Mouse (Mus musculus) CH12.LX (cell line): ENCODE results near the gene Zfp746. TPM values are rescaled to one million over a fixed set of nuclear protein-coding genes. Genes with fewer than 3 reads are reported as not detected.

Experiments used
- DNase-seq: peaks from one replicate; pipeline ENCODE4 v3.0.0-alpha.2; 2013; ENCODE audit errors: extremely low read depth
- H3K27ac ChIP-seq: 2 replicates; pipeline ENCODE4 v1.5.1; 2012; ENCODE audit warnings: low read depth, mild to moderate bottlenecking, control low read depth, moderate library complexity; ENCODE audit not compliant: insufficient read depth
- H3K27me3 ChIP-seq: replicated peaks from 2 replicates; pipeline ENCODE3; 2012; ENCODE audit warnings: inconsistent platforms
- H3K36me3 ChIP-seq, 2 experiments: replicated peaks in 1 of 2; 2 replicates each; pipeline versions ENCODE3 to v1.6.1; 2012; ENCODE audit warnings: inconsistent platforms in 1 of 2, low read length in 1 of 2, mild to moderate bottlenecking in 1 of 2, mixed read lengths in 1 of 2, moderate library complexity in 1 of 2; ENCODE audit not compliant: control insufficient read depth in 1 of 2, insufficient read depth in 1 of 2
- H3K4me1 ChIP-seq, 2 experiments: 2 replicates each; pipeline ENCODE4 v1.6.1; 2012; ENCODE audit warnings: inconsistent platforms in 1 of 2, moderate library complexity in 1 of 2; ENCODE audit not compliant: insufficient read depth in 2 of 2, control insufficient read depth in 1 of 2
- H3K4me2 ChIP-seq: 2 replicates; pipeline ENCODE4 v1.6.1; 2012; ENCODE audit warnings: low read depth, mild to moderate bottlenecking, control low read depth; ENCODE audit not compliant: poor library complexity, insufficient read depth, severe bottlenecking
- H3K4me3 ChIP-seq, 3 experiments: fragments of 150-350 bp in 1 of 3; sonication (generic) in 1 of 3; replicated peaks in 1 of 3; 2 replicates each; pipeline versions ENCODE3 to v1.5.1; 2011 to 2012; ENCODE audit warnings: low read depth in 2 of 3, low read length in 2 of 3, mild to moderate bottlenecking in 2 of 3, moderate library complexity in 2 of 3, control low read depth in 1 of 3, improper control_type of control experiment in 1 of 3, inconsistent platforms in 1 of 3, mixed read lengths in 1 of 3; ENCODE audit not compliant: poor library complexity in 1 of 3
- H3K79me2 ChIP-seq: replicated peaks from 2 replicates; pipeline ENCODE4 v1.6.1; 2012; ENCODE audit warnings: mild to moderate bottlenecking, moderate library complexity; ENCODE audit not compliant: control insufficient read depth, poor library complexity, insufficient read depth, severe bottlenecking; ENCODE audit errors: extremely low read depth
- H3K9ac ChIP-seq: 2 replicates; pipeline ENCODE4 v1.6.1; 2012; ENCODE audit warnings: low read depth, mild to moderate bottlenecking, control low read depth, moderate library complexity; ENCODE audit not compliant: insufficient read depth
- H3K9me3 ChIP-seq: replicated peaks from 2 replicates; pipeline ENCODE3; 2012; ENCODE audit warnings: low read length, inconsistent platforms, mixed read lengths
- BHLHE40 ChIP-seq: IDR thresholded peaks from 2 replicates; pipeline ENCODE4 v1.6.1; 2011; ENCODE audit warnings: mild to moderate bottlenecking, low read depth, low read length, improper control_type of control experiment
- CHD1 ChIP-seq: IDR thresholded peaks from 2 replicates; pipeline ENCODE4 v1.6.1; 2012; ENCODE audit warnings: low read depth, low read length, improper control_type of control experiment, inconsistent platforms
- CHD2 ChIP-seq: IDR thresholded peaks from 2 replicates; pipeline ENCODE4 v1.6.1; 2011; ENCODE audit warnings: low read length, improper control_type of control experiment
- CTCF ChIP-seq, 2 experiments: IDR thresholded peaks in 1 of 2; conservative IDR thresholded peaks in 1 of 2; 2 replicates each; pipeline ENCODE4 v1.5.1; 2011 to 2012; ENCODE audit warnings: low read depth in 2 of 2, low read length in 2 of 2, improper control_type of control experiment in 1 of 2, inconsistent platforms in 1 of 2, mild to moderate bottlenecking in 1 of 2, moderate library complexity in 1 of 2
- E2F4 ChIP-seq: IDR thresholded peaks from 2 replicates; pipeline ENCODE4 v1.6.1; 2011; ENCODE audit warnings: low read depth, low read length, improper control_type of control experiment; ENCODE audit not compliant: insufficient replicate concordance
- ETS1 ChIP-seq: conservative IDR thresholded peaks from 2 replicates; pipeline ENCODE4 v1.6.1; 2012; ENCODE audit warnings: low read depth, mild to moderate bottlenecking, inconsistent platforms, low read length, improper control_type of control experiment, moderate library complexity
- GABPA ChIP-seq: IDR thresholded peaks from 2 replicates; pipeline ENCODE4 v1.6.1; 2012; ENCODE audit warnings: low read depth, low read length, improper control_type of control experiment, inconsistent platforms; ENCODE audit not compliant: insufficient replicate concordance
- JUND ChIP-seq: conservative IDR thresholded peaks from 2 replicates; pipeline ENCODE4 v1.6.1; 2011; ENCODE audit warnings: low read depth, low read length, improper control_type of control experiment
- MAX ChIP-seq: IDR thresholded peaks from 2 replicates; pipeline ENCODE4 v1.6.1; 2011; ENCODE audit warnings: low read length, improper control_type of control experiment
- MAZ ChIP-seq: IDR thresholded peaks from 2 replicates; pipeline ENCODE4 v1.6.1; 2012; ENCODE audit warnings: low read depth, mild to moderate bottlenecking, inconsistent platforms, low read length, improper control_type of control experiment, moderate library complexity
- MEF2A ChIP-seq: IDR thresholded peaks from 2 replicates; pipeline ENCODE4 v1.6.1; 2014; ENCODE audit warnings: low read depth, mild to moderate bottlenecking, inconsistent platforms, low read length, improper control_type of control experiment, borderline replicate concordance
- PAX5 ChIP-seq: IDR thresholded peaks from 2 replicates; pipeline ENCODE4 v1.6.1; 2012; ENCODE audit warnings: low read length, inconsistent platforms, mixed read lengths
- POLR2AphosphoS2 ChIP-seq: IDR thresholded peaks from 2 replicates; pipeline ENCODE4 v1.6.1; 2011; ENCODE audit warnings: low read depth, low read length, improper control_type of control experiment
- RAD21 ChIP-seq: IDR thresholded peaks from 2 replicates; pipeline ENCODE4 v1.6.1; 2011; ENCODE audit warnings: low read depth, mild to moderate bottlenecking, low read length, improper control_type of control experiment, moderate library complexity
- RCOR1 ChIP-seq: conservative IDR thresholded peaks from 2 replicates; pipeline ENCODE4 v1.6.1; 2012; ENCODE audit warnings: low read depth, mild to moderate bottlenecking, inconsistent platforms, low read length, improper control_type of control experiment
- SMC3 ChIP-seq: IDR thresholded peaks from 2 replicates; pipeline ENCODE4 v1.6.1; 2011; ENCODE audit warnings: low read depth, low read length, improper control_type of control experiment
- TCF12 ChIP-seq: IDR thresholded peaks from 2 replicates; pipeline ENCODE4 v1.6.1; 2014; ENCODE audit warnings: low read depth, mild to moderate bottlenecking, inconsistent platforms, low read length, improper control_type of control experiment
- USF1 ChIP-seq: IDR thresholded peaks from 2 replicates; pipeline ENCODE4 v1.6.1; 2014; ENCODE audit warnings: low read depth, mild to moderate bottlenecking, inconsistent platforms, low read length, improper control_type of control experiment
- USF2 ChIP-seq: conservative IDR thresholded peaks from 2 replicates; pipeline ENCODE4 v1.6.1; 2011; ENCODE audit warnings: low read depth, low read length, improper control_type of control experiment
- ZC3H11A ChIP-seq: IDR thresholded peaks from 2 replicates; pipeline ENCODE4 v1.6.1; 2012; ENCODE audit warnings: low read depth, mild to moderate bottlenecking, inconsistent platforms, low read length, improper control_type of control experiment
- ZKSCAN1 ChIP-seq: IDR thresholded peaks from 2 replicates; pipeline ENCODE4 v1.6.1; 2012; ENCODE audit warnings: low read depth, inconsistent platforms, low read length, improper control_type of control experiment, borderline replicate concordance
- ZNF384 ChIP-seq: IDR thresholded peaks from 2 replicates; pipeline ENCODE4 v1.6.1; 2012; ENCODE audit warnings: low read depth, low read length, improper control_type of control experiment, inconsistent platforms
- dilution Hi-C: fragments of 300-500 bp; cut with MboI; formaldehyde crosslinking; loops from 2 replicates; pipeline ENCODE4 v1.14.3; 2020; ENCODE audit warnings: low sequenced_read_pairs; ENCODE audit not compliant: extremely low pct_unique_long_range_greater_than_20kb, extremely low pct_ligation_motif_present
- in situ Hi-C: fragments of 300-500 bp; cut with MboI; formaldehyde crosslinking; loops from 3 replicates; pipeline ENCODE4 v1.14.3; 2019; ENCODE audit warnings: low sequenced_read_pairs, low pct_ligation_motif_present, low pct_unique_long_range_greater_than_20kb, mixed read lengths
- polyA plus RNA-seq: library from polyadenylated mRNA; unstranded; fragments of >175 nt; gene quantifications from 2 replicates; pipeline ENCODE4 v1.2.1, GENCODE M21; 2012; ENCODE audit warnings: low read depth; ENCODE audit not compliant: insufficient read length
- total RNA-seq, 2 experiments: library from RNA; depleted of rRNA; stranded (reverse); fragments of 300-350 nt in 1 of 2; fragments of >200 nt in 1 of 2; gene quantifications; 2 replicates each; pipeline ENCODE4 v1.2.3; 2012 to 2014

Gene Zfp746
- total and polyA plus RNA-seq, 3 experiments = 17.9 to 18.8 (median 18.3) TPM

DNA sequence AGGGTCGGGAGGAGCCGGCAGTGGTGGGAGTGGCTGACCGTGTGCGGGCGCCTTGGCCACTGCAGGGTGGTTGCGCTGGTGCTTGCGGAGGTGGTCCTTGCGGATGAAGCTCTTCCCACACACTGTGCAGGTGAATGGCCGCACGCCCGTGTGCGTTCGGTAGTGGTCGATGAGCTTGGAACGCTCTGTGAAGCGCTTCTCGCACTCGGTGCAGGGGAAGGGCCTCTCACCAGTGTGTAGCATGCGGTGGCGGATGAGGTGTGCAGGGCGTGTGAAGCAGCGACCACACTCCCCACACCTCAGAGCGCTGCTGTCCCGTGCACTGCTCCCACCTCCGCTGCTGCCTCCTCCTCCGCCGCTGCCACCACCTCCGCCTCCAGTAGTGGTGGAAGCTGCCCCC, 22.5 kb downstream of the Zfp746 start:
- Histone ChIP-seq H3K4me1 (no peaks in the 10 kb centered on the region), H3K9me3 (no peaks in the 10 kb centered on the region), H3K4me3 (peak overlapping the region in 1 of 3 experiments; percentile 6), H3K79me2 (no peaks in the 10 kb centered on the region), H3K27me3 (no peaks in the 10 kb centered on the region), H3K27ac (no peak overlapping the region), H3K9ac (no peak overlapping the region), H3K36me3 (peaks cover 41 to 77% of the 10 kb centered on the region in 2 experiments), H3K4me2 (no peak overlapping the region)
- in situ Hi-C loops = no loop called here
- no peak for DNase-seq
- TF ChIP-seq USF1 = no peak
- TF ChIP-seq CHD1 = no peak
- TF ChIP-seq CTCF (conservative IDR thresholded peaks at IDR 0.05 in 1 of 2, IDR thresholded peaks at IDR 0.05 in 1 of 2; ENCODE audit: low read depth in 2 of 2, low read length in 2 of 2) = no peak
- TF ChIP-seq ETS1 = no peak
- no peak for TF ChIP-seq POLR2AphosphoS2
- TF ChIP-seq E2F4 = no peak
- TF ChIP-seq BHLHE40 = no peak
- TF ChIP-seq TCF12 = no peak
- TF ChIP-seq ZNF384 = no peak
- TF ChIP-seq MAZ = no peak
- no peak for TF ChIP-seq MEF2A
- no peak for TF ChIP-seq RCOR1
- no peak for TF ChIP-seq MAX
- TF ChIP-seq PAX5 = no peak
- TF ChIP-seq ZKSCAN1 = no peak
- TF ChIP-seq CHD2 = no peak
- no peak for TF ChIP-seq GABPA
- no peak for TF ChIP-seq SMC3
- TF ChIP-seq JUND = no peak
- dilution Hi-C loops = no loop called here

DNA sequence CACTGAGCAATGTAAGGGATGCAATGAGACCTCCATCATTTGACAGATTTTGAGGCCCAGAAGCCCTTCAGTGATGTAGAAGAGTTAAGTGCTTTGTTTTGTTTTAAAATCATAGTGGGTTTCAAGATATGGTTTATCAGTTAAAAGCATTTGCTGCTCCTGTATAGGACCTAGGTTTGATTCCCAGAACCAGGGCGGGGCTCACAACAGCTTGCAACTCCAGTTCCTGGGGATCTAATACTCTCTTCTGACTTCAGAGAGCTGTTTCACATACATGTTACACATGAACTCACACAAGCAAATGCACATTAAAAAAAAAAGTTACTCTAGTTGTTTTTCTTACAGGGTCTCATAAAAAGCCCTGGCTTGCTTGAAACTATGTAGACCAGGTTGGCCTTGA, 25.5 kb downstream of the Zfp746 start:
- Histone ChIP-seq H3K27me3 (no peaks in the 10 kb centered on the region), H3K4me2 (no peak overlapping the region), H3K9ac (no peak overlapping the region), H3K79me2 (no peaks in the 10 kb centered on the region), H3K4me3 (no peak overlapping the region), H3K27ac (no peak overlapping the region), H3K9me3 (no peaks in the 10 kb centered on the region), H3K36me3 (peaks cover 24 to 48% of the 10 kb centered on the region in 2 experiments), H3K4me1 (no peaks in the 10 kb centered on the region)
- in situ Hi-C loops (no loop called here), dilution Hi-C loops (no loop called here)
- no peak for DNase-seq
- TF ChIP-seq ZC3H11A (no peak), USF2 (no peak), RAD21 (no peak)
